In the genomic region with DNA sequence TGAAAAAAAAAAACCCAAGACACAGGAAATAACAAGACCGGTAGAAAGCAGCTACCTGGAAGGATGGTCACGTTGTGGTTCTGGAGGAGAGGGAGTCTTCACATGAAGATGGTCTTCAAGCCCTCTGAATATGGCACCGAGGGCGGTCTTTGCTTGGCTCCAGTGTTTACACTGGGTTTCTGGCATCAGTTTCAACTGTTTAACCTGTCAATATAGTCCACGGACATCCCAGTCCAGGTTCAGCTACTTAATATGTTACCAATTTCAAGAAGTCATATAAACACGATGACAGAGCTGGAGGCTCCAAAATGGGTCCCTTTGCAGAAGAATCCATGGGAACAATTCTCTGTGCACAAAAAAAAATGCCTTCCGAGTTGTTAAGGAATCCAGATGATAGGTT, we compare ENCODE assay signal across 26 mouse cellular contexts. TPM values are rescaled to one million over a fixed set of nuclear protein-coding genes. Genes with fewer than 3 reads are reported as not detected.
"Had no signal": no experiment of that assay in that cellular context is flagged by ENCODE, and none has a peak within 500 bp of the region (broad histone marks: within the 10 kb centered on the region; RNA-seq: fewer than 3 reads in every experiment).

Gene Klkb1, minus strand, starts transcription at position 173 of the 400 bp plus-strand sequence.

- H3K27me3 ChIP-seq: limb, embryonic 13.5 days; lung, embryonic 15.5 days; stomach, embryonic 15.5 days had no signal

- H3K4me2 ChIP-seq: limb, embryonic 13.5 days; lung, embryonic 15.5 days; midbrain, embryonic 11.5 days; stomach, embryonic 15.5 days had no signal

- H3K27ac ChIP-seq: kidney, postnatal 0 days; layer of hippocampus, adult 2 months; limb, embryonic 10.5 days; limb, embryonic 13.5 days; lung, embryonic 15.5 days; stomach, embryonic 15.5 days had no signal

- DNase-seq: kidney, adult 11 months; kidney, adult 8-10 months; kidney, postnatal 25 days; layer of hippocampus, adult 9-11 months; lung, adult 18-20 months; lung, postnatal 10 days; lung, postnatal 36 days; midbrain, embryonic 14.5 days; right cerebral cortex, adult 18-20 months; right cerebral cortex, postnatal 14 days; right cerebral cortex, postnatal 4 days; thymus, adult 18-20 months; thymus, postnatal 36 days had no signal

- H3K9me3 ChIP-seq: limb, embryonic 10.5 days; limb, embryonic 13.5 days; lung, embryonic 15.5 days; stomach, embryonic 15.5 days had no signal

- H3K4me3 ChIP-seq: layer of hippocampus, adult 2 months; limb, embryonic 10.5 days; limb, embryonic 13.5 days; lung, embryonic 15.5 days; stomach, embryonic 15.5 days had no signal

- H3K4me1 ChIP-seq: limb, embryonic 10.5 days; limb, embryonic 13.5 days; lung, embryonic 15.5 days; stomach, embryonic 15.5 days had no signal

- H3K9ac ChIP-seq: limb, embryonic 13.5 days; lung, embryonic 15.5 days; stomach, embryonic 15.5 days had no signal

- H3K36me3 ChIP-seq: limb, embryonic 10.5 days; limb, embryonic 13.5 days; lung, embryonic 15.5 days; stomach, embryonic 15.5 days had no signal

RNA-seq across cellular contexts. Expression of gene Klkb1, which starts in this region (rescaled TPM):
- total RNA-seq: layer of hippocampus, adult 2 months; left cerebral cortex, adult 18-20 months; left cerebral cortex, postnatal 25 days; megakaryocyte progenitor cell, adult 5-6 weeks; megakaryocyte-erythroid progenitor cell, adult 5-6 weeks had no signal
- polyA plus RNA-seq: intestine, embryonic 14.5 days; lung, embryonic 15.5 days; midbrain, embryonic 11.5 days; midbrain, embryonic 14.5 days; neural tube, embryonic 11.5 days had no signal
